Mouse (Mus musculus) heart, embryonic 13.5 days (tissue): ENCODE measurements at regions not wholly inside any gene's neighbourhood (a gene's known extent, or its start where the extent isn't known, plus 50 kb on each side); places are given as distances from the start of the nearest gene placed in this dataset.
A peak's percentile ranks its signal among the peaks of the same experiment; 100 is the strongest.
"Not testable (repeated sequence)": the region's sequence is repeated elsewhere in the genome, so short reads cannot be mapped to it uniquely, and the experiment has no call there.

Experiments used
- ATAC-seq: fragments of 200-750 bp; cut with Nextera tagmentation; 2 replicates; pipeline ENCODE4 v1.8.0; 2017; ENCODE audit warnings: moderate TSS enrichment; ENCODE audit not compliant: insufficient number of reproducible peaks, low FRiP score, low TSS enrichment; ENCODE audit errors: extremely low read depth
- H3K27ac ChIP-seq: fragments of 300-500 bp; sonication (generic); replicated peaks from 2 replicates; pipeline ENCODE4 v1.5.1; 2015; ENCODE audit warnings: moderate library complexity, mild to moderate bottlenecking, inconsistent platforms
- H3K27me3 ChIP-seq: fragments of 300-500 bp; sonication (generic); replicated peaks from 2 replicates; pipeline ENCODE4 v1.6.1; 2015; ENCODE audit warnings: mild to moderate bottlenecking, inconsistent platforms
- H3K36me3 ChIP-seq: fragments of 300-500 bp; sonication (generic); 2 replicates; pipeline ENCODE4 v1.6.1; 2015; ENCODE audit warnings: mild to moderate bottlenecking, inconsistent platforms
- H3K4me1 ChIP-seq: fragments of 300-500 bp; sonication (generic); 2 replicates; pipeline ENCODE4 v1.6.1; 2015; ENCODE audit warnings: inconsistent platforms
- H3K4me2 ChIP-seq: fragments of 300-500 bp; sonication (generic); 2 replicates; pipeline ENCODE4 v1.6.1; 2015; ENCODE audit warnings: inconsistent platforms, mild to moderate bottlenecking, moderate library complexity
- H3K4me3 ChIP-seq: fragments of 300-500 bp; sonication (generic); 2 replicates; pipeline ENCODE4 v1.5.1; 2015; ENCODE audit warnings: moderate library complexity, mild to moderate bottlenecking, inconsistent platforms
- H3K9ac ChIP-seq: fragments of 300-500 bp; sonication (generic); 2 replicates; pipeline ENCODE4 v1.6.1; 2015; ENCODE audit warnings: inconsistent platforms, mild to moderate bottlenecking, moderate library complexity
- H3K9me3 ChIP-seq: fragments of 300-500 bp; sonication (generic); 2 replicates; pipeline ENCODE4 v1.6.1; 2016; ENCODE audit warnings: inconsistent platforms
- WGBS: fragments of 180-500 bp; shearing (Covaris S2); methylation state at CpG from one replicate; pipeline ENCODE4 v1.1.7; 2015; ENCODE audit warnings: mixed read lengths; 5-methylcytosine and 5-hydroxymethylcytosine counted together

DNA sequence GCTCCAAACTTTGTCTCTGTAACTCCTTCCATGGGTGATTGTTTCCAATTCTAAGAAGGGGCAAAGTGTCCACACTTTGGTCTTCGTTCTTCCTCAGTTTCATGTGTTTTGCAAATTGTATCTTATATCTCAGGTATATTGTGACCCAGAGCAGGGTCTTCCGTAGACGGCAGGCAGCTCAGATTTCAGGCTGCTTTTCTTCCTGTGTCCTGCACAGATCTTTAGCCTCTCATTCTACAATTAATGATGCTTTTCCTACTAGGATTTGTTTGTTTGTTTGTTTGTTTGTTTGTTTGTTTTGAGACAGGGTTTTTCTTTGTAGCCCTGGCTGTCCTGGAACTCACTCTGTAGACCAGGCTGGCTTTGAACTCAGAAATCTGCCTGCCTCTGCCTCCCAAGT, 69.0 kb upstream of the Cpsf6 start:
- H3K36me3 ChIP-seq, H3K9ac ChIP-seq, H3K4me3 ChIP-seq, H3K9me3 ChIP-seq, H3K4me2 ChIP-seq, H3K27me3 ChIP-seq, H3K27ac ChIP-seq, ATAC-seq: not testable (repeated sequence)
- peaks cover 11% of the 10 kb centered on the region for H3K4me1 ChIP-seq
- 88% methylated on average over 3 of the region's 3 CpGs for WGBS

DNA sequence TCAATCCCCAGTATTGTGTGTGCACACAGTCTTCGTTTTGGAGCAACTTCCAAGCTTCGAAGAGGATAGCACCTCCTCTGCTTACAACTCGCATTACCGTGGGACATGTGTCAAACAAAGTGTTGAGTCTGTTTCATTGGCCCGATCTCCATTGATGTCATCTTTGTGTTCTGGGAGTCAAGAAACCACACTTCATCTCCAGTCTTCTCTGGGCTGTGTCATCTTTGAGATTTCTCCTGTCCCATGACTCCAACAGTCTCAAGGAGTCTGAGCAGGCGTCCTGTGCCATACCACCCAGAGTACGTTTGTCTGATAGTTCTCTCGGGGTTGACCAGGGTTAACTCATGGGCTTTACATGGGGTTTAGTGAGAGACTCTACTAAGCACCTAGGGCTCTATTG, 67.8 kb upstream of the Cpsf6 start:
- Histone ChIP-seq H3K36me3 (no peaks in the 10 kb centered on the region), H3K4me1 (peaks cover 6% of the 10 kb centered on the region), H3K4me3 (no peak overlapping the region), H3K27me3 (no peaks in the 10 kb centered on the region), H3K9ac (no peak overlapping the region), H3K27ac (no peak overlapping the region), H3K9me3 (0 out of 2 replicates have a peak, but pooled peaks cover 5% of the 10 kb centered on the region), H3K4me2 (no peak overlapping the region)
- WGBS: 82% methylated on average over 8 of the region's 8 CpGs
- ATAC-seq: no peak

DNA sequence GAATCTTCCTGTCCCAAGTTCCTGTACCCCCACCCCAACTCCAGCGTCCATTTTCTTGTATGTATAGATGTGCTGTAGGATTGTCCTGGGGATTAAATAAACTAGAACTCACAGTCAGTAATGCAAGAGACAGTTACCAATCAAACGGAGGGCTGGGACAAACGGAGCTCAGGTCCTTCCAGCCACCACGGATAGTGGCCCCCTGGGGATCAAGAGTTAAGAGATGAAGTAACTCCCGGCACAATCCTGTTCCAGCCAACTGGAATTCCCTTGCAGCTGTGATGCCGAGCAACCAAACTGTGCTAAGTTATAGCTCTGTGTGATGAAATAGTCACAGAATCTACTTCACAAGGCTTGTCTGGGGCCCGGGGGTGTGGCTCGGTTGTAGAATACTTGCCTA, 67.4 kb upstream of the Cpsf6 start:
- H3K27ac ChIP-seq: no peak overlapping the region
- H3K9me3 ChIP-seq: 0 out of 2 replicates have a peak, but pooled peaks cover 5% of the 10 kb centered on the region
- no peaks in the 10 kb centered on the region for H3K27me3 ChIP-seq
- WGBS: 62% methylated on average over 8 of the region's 8 CpGs
- H3K9ac ChIP-seq: no peak overlapping the region
- no peaks in the 10 kb centered on the region for H3K36me3 ChIP-seq
- H3K4me3 ChIP-seq: no peak overlapping the region
- no peak overlapping the region for H3K4me2 ChIP-seq
- no peak for ATAC-seq
- peaks cover 2% of the 10 kb centered on the region for H3K4me1 ChIP-seq

DNA sequence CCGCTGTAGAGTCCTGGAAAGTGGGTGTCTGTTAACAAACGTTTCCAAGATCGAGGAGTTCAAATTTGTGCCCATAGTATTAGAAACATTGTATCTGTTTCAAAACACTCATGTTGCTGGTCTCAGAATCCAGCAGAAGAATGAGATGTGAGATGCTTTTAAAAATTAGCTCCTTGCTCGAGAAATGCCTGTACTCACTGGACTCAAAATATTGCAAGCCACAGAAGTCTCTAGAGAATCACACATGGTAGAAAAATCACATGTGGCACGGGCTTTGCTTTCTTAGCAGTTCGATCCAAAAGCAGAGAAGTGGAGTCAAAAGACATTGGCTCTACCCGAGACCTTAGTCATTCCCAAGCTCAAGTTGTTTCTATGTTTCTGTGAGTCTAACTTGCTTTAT, 67.0 kb upstream of the Cpsf6 start:
- 77% methylated on average over 7 of the region's 7 CpGs for WGBS
- ATAC-seq: no peak
- H3K4me1 ChIP-seq: no peaks in the 10 kb centered on the region
- H3K27me3 ChIP-seq: no peaks in the 10 kb centered on the region
- H3K9ac ChIP-seq: no peak overlapping the region
- no peak overlapping the region for H3K27ac ChIP-seq
- H3K4me3 ChIP-seq: no peak overlapping the region
- no peak overlapping the region for H3K4me2 ChIP-seq
- no peaks in the 10 kb centered on the region for H3K36me3 ChIP-seq
- H3K9me3 ChIP-seq: 0 out of 2 replicates have a peak, but pooled peaks cover 5% of the 10 kb centered on the region

DNA sequence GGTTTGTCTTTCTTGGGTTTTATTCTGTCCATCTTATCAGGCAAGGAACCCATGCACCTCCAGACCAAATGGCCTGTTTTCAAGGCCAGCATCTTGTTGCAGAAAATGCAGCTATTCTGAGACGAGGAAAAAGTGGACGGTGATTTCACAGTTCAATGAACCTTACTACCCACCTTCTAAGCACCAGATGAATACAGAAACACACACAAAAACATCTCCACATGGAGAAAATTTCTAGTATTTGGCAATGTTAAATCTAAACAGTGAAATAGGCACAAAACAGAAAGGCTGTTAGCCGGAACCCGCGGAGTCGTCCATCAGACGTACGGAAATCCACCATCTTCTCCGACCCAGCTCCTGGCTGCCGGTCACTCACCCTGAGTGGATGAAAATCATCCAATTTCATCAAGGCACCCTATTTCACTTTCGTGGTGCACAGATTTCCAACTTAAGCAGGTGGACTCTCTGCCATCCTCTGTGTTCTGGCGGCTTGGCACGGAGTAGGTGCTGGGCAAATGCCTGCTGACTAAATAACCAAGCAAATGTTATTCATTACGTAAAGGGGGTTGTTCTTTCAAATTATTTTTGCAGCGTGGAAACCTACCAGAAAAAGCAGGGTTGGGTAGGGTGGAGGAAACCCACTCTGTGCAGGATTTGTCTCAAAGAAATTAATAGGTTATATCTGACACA, 66.1 kb upstream of the Cpsf6 start:
- H3K36me3 ChIP-seq: no peaks in the 10 kb centered on the region
- no peak for ATAC-seq
- 0 out of 2 replicates have a peak, but pooled peaks cover 5% of the 10 kb centered on the region for H3K9me3 ChIP-seq
- no peak overlapping the region for H3K9ac ChIP-seq
- 87% methylated on average over 15 of the region's 15 CpGs for WGBS
- H3K4me3 ChIP-seq: no peak overlapping the region
- no peaks in the 10 kb centered on the region for H3K27me3 ChIP-seq
- H3K27ac ChIP-seq: no peak overlapping the region
- H3K4me1 ChIP-seq: no peaks in the 10 kb centered on the region
- H3K4me2 ChIP-seq: no peak overlapping the region

DNA sequence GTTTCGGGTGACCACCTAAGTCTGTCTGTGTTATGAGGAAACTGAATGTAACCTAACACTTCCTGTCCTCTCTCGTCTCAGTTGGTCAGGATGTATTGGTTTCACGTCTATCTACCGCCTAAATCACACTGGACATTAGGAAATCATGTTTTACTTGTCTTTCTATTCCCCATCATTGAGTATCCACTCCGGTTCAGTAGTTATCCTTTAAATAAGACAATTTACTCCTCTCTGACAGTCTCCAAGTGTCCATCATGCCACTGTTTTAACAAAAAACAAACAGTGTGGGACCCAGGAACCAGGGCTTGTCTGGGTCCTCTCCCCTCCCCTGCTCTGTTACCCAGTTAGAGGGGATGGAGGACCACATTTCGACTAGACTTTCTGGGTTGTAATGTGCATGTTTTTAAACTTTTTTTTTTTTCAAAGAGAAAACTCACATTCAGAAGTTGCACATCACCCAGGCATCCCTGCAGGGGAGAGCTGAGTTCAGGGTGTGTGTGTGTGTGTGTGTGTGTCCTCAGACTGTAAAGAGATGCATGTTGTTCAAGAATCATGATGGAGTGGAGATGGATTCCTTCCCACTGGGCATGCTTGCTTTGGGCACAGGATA, 65.5 kb upstream of the Cpsf6 start:
- no peak for ATAC-seq
- Histone ChIP-seq H3K9me3 (0 out of 2 replicates have a peak, but pooled peaks cover 5% of the 10 kb centered on the region), H3K27me3 (no peaks in the 10 kb centered on the region), H3K9ac (no peak overlapping the region), H3K36me3 (no peaks in the 10 kb centered on the region), H3K4me1 (no peaks in the 10 kb centered on the region), H3K4me2 (no peak overlapping the region), H3K4me3 (no peak overlapping the region), H3K27ac (no peak overlapping the region)
- WGBS: 51% methylated on average over 6 of the region's 6 CpGs

DNA sequence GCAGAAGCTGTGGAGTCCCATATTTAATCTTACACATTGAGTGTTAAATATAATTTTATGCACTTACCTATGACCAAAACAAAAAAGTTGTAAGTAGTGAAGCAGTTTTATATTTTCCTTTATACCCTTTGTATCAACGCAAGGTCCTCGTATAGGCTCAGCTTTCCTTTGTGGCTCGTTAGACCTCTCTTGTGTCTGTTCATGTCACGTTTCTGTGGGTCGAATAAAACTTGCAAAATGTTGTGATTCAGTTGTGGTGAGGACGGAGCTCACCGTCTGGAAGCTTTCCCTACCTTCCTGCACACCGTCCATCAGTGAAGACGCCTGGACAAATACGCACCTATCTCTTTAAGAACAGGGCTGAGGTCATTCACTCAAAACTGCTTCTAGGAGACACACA, 64.9 kb upstream of the Cpsf6 start:
- Histone ChIP-seq H3K36me3 (no peaks in the 10 kb centered on the region), H3K9me3 (peaks cover 7% of the 10 kb centered on the region; the same call in 1 of the 2 replicates), H3K9ac (no peak overlapping the region), H3K4me1 (no peaks in the 10 kb centered on the region), H3K27me3 (no peaks in the 10 kb centered on the region), H3K27ac (no peak overlapping the region), H3K4me3 (no peak overlapping the region), H3K4me2 (no peak overlapping the region)
- WGBS: 65% methylated on average over 10 of the region's 10 CpGs
- ATAC-seq: no peak

DNA sequence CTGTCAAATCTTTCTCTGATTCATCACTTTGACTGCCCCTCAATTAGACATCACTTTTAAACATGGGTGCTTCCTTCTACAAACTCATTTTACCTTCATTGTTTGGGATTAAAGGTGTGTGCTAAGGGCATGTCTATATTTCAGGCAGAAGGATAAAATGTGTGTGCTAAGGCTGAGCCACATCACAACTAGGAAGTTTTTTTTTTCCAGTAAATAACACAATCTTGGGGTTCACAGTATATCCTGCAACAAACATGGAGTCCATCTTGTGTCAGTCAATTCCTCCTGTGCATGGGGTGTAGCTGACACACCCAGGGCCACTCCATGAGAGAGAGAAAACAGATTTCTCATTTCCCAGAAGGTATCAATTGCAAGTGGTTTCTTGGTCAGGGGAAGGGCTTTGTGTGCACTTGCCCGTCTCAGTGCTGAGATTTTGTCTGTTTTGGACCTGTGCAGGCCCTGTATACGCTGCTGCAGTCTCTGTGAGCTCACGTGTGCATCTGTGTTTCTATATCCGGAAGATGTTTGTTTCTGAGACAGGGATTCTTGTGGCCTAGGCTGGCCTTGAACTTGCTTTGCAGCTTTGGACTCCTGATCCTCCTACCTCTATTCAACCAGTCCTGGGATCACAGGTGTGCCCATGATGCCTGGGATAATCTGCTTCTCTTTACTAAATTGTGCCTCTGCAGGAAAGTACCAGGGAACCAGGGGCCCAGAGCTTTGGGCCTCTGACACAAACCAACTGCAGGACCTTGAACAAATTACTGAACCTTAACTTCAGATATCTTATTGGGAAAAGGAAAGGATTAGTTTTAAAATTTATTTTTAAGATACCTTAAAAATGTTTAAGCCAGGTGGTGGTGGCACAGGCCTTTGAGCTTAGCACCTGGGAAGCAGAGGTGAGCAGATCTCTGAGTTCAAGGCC, 63.9 kb upstream of the Cpsf6 start:
- H3K9me3 ChIP-seq: peaks cover 8% of the 10 kb centered on the region; the same call in 1 of the 2 replicates
- no peak overlapping the region for H3K4me3 ChIP-seq
- no peaks in the 10 kb centered on the region for H3K27me3 ChIP-seq
- H3K4me1 ChIP-seq: no peaks in the 10 kb centered on the region
- no peaks in the 10 kb centered on the region for H3K36me3 ChIP-seq
- no peak for ATAC-seq
- no peak overlapping the region for H3K4me2 ChIP-seq
- no peak overlapping the region for H3K27ac ChIP-seq
- 81% methylated on average over 4 of the region's 4 CpGs for WGBS
- H3K9ac ChIP-seq: no peak overlapping the region

DNA sequence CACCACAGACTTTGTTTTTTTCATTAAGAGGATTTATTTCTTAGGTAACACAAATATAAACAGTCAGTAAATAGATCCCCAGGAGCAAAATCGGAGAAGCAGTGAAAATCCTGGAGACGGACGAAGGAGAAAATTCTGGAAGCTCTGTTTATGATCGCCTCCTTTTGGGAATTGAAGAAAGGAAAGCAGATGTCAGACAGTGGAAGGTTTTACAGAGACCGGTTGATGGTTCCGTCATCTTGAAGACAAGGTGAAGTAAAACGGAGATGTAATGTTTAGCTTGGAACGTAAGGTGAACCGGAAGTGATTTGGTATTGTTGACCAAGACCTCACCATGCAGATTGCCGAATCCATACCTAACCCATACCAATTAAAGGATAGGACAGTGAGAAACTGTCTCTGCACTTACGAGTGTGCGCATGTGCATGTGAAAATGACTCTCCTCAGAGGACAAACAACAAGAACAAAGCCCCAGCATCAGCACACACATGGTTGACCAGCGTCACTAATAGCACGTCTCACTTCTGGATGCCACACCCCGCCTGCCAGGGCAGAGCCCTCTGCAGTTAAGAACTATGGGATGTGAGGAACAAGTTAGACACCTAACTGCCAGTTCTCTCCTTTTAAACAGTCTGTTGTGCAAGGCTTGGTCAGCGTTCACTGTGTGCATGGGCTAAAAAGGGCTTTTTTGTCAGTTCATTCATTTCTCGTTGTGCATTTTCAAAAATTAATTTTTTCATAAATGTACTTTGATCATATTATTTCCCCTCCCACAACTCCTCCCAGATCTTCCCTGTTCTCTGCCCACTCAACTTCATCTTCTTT, 62.4 kb upstream of the Cpsf6 start:
- Histone ChIP-seq H3K4me1 (no peaks in the 10 kb centered on the region), H3K36me3 (no peaks in the 10 kb centered on the region), H3K27me3 (no peaks in the 10 kb centered on the region), H3K4me2 (no peak overlapping the region), H3K9ac (no peak overlapping the region), H3K27ac (no peak overlapping the region), H3K4me3 (no peak overlapping the region), H3K9me3 (peaks cover 8% of the 10 kb centered on the region; the same call in 1 of the 2 replicates)
- no peak for ATAC-seq
- 88% methylated on average over 17 of the region's 17 CpGs for WGBS

DNA sequence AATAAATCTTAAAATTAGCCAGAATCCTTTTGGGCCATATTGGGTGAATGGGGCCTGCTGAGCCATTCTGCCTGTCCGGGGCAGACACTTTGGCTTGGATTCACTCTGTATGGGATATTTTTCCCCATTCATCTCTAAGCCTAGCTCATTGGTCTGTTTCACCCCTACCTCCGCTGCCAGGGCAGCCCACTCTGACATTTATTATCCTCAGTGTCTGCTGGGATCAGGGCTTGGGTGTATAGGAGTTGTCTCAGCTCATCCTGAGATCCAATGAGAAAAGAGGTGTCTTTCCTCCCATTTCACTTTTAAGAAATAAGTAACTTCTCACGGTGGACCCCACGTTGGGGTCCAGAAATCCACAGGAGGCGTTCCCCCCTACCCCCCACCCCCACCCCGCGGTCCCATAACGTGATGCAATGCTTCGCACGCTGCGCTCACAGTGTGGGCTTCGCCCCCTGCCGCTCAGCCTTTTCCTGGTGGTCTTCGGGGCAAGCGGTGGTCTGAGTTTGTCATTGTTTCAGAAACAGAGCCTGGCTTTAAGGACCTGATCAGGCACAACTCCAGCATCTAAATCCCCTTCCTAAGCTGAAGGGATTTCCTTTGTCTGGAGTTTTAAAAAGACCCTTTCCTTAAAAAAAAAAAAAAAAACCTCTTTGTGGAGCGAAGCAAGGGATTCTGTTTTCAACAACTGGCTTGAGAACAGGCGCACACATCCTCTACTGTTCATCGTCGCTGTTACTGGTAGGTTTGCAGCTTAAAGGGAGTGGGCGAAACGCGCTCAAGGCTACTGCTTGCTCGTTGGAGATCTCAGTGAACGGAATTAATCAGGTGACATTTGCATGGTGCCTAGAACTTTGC, 61.5 kb upstream of the Cpsf6 start:
- Histone ChIP-seq H3K9ac (no peak overlapping the region), H3K4me2 (peak overlapping the region; percentile 27)
- 41% methylated on average over 24 of the region's 24 CpGs for WGBS

More for the DNA sequence above, 61.5 kb upstream of the Cpsf6 start:
- Histone ChIP-seq H3K27ac (no peak overlapping the region), H3K9me3 (peaks cover 8% of the 10 kb centered on the region; the same call in 1 of the 2 replicates), H3K4me3 (no peak overlapping the region), H3K27me3 (0 out of 2 replicates have a peak, but pooled peaks cover under 1% of the 10 kb centered on the region), H3K4me1 (no peaks in the 10 kb centered on the region), H3K36me3 (no peaks in the 10 kb centered on the region)
- ATAC-seq: no peak
